Mouse (Mus musculus) megakaryocyte, adult 5-6 weeks (primary cell): ENCODE measurements around the gene Trmt1. TPM values are rescaled to one million over a fixed set of nuclear protein-coding genes. Genes with fewer than 3 reads are reported as not detected.

ENCODE experiments used
- ATAC-seq: 2 replicates; pipeline ENCODE4 v1.8.0; 2016; ENCODE audit warnings: mild to moderate bottlenecking, inconsistent platforms; ENCODE audit not compliant: poor library complexity, severe bottlenecking
- total RNA-seq, 2 experiments: library from RNA; stranded (forward) in 1 of 2; stranded (reverse) in 1 of 2; fragments of 153-499, 151-499 nt in 1 of 2; fragments of 221-1000, 200-1000 nt in 1 of 2; gene quantifications; 2 replicates each; pipeline versions ENCODE4 v1.2.3 to v1.2.4; 2015 to 2017

Trmt1 gene
- total RNA-seq, 2 experiments from 2014 or later = 29.5 to 37.6 TPM

GRCm38 (mm10) chr8:84687705-84688100 lies 1.6 kb downstream of the Trmt1 start, which contains the start of gene Nacc1:
TSS of gene Nacc1 (minus strand) at chr8:84687862.
- peak; percentile 89 for ATAC-seq

- peak; percentile 88 for ATAC-seq
These were observed 3.2 kb downstream of the Trmt1 start for GRCm38 (mm10) chr8:84689091-84689915.

- ATAC-seq = no peak
These were observed 7.2 kb downstream of the Trmt1 start for GRCm38 (mm10) chr8:84693332-84693731.

- ATAC-seq = no peak
These were observed 9.0 kb downstream of the Trmt1 start for GRCm38 (mm10) chr8:84695140-84695539.

GRCm38 (mm10) chr8:84697166-84698130 lies 11.3 kb downstream of the Trmt1 start:
- peak; percentile 37 for ATAC-seq

GRCm38 (mm10) chr8:84698288-84698687 lies 12.2 kb downstream of the Trmt1 start:
- no peak for ATAC-seq

- no peak for ATAC-seq
These were observed 12.9 kb downstream of the Trmt1 start for GRCm38 (mm10) chr8:84698929-84699401.

- no peak for ATAC-seq
These were observed 13.8 kb downstream of the Trmt1 start for GRCm38 (mm10) chr8:84699861-84700322.

GRCm38 (mm10) chr8:84700526-84700925 lies 14.4 kb downstream of the Trmt1 start:
- no peak for ATAC-seq

- peak; percentile 51 for ATAC-seq
These were observed 15.1 kb downstream of the Trmt1 start, which contains the start of gene Lyl1 for GRCm38 (mm10) chr8:84700941-84701911. TSS of gene Lyl1 (plus strand) at chr8:84701457.

GRCm38 (mm10) chr8:84702561-84702960 lies 16.5 kb downstream of the Trmt1 start:
- ATAC-seq = no peak

GRCm38 (mm10) chr8:84702963-84703465 lies 16.9 kb downstream of the Trmt1 start:
- ATAC-seq = no peak

GRCm38 (mm10) chr8:84703466-84704249 lies 17.6 kb downstream of the Trmt1 start:
- no peak for ATAC-seq

GRCm38 (mm10) chr8:84704356-84704755 lies 18.2 kb downstream of the Trmt1 start:
- no peak for ATAC-seq

GRCm38 (mm10) chr8:84704867-84705831 lies 19.0 kb downstream of the Trmt1 start:
- ATAC-seq = no peak

- no peak for ATAC-seq
These were observed 19.9 kb downstream of the Trmt1 start for GRCm38 (mm10) chr8:84705960-84706359.

GRCm38 (mm10) chr8:84706610-84707266 lies 20.6 kb downstream of the Trmt1 start:
- ATAC-seq = peak; percentile 30
